Mouse (Mus musculus): ENCODE measurements around the gene Slc25a34. TPM values are rescaled to one million over a fixed set of nuclear protein-coding genes. Genes with fewer than 3 reads are reported as not detected.

Gene Slc25a34
- polyA plus RNA-seq, 1 experiment from 2014 or later, result 0.08 TPM

DNA sequence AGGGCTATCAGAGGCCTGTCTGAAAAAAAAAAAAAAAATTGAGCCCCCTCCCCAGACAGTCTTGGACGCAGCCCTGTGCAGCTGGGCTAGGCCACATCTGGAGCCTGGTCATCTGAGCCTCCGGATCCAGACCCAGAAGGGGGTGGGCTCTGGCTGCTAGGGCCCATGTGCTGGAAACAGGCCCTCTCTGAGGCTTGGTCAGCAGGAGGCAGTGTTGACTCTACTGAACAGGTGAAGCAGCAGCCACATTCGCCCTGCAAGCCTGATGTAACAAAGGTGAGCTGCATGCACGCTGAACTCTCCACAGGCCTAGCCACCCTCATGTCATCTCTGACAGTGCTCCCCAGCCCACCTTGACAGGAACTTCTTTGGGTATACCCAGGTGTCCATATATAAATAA lies 36.1 kb upstream of the Slc25a34 start:
- no peak overlapping the region for H3K27ac ChIP-seq (ENCODE audit: low read length)
- H3K9me3 ChIP-seq (ENCODE audit: control insufficient read depth, low read length), result no peaks in the 10 kb centered on the region
- H3K4me3 ChIP-seq (replicated peaks; ENCODE audit: low read length), result no peak overlapping the region
- WGBS, result 53% methylated on average over 4 of the region's 4 CpGs
- H3K4me1 ChIP-seq (replicated peaks; ENCODE audit: control insufficient read depth, insufficient read depth, low read length), result peaks cover 10% of the 10 kb centered on the region
- no peak overlapping the region for H3K4me2 ChIP-seq (ENCODE audit: low read length)
- no peaks in the 10 kb centered on the region for H3K27me3 ChIP-seq (replicated peaks; ENCODE audit: control insufficient read depth, insufficient read depth, low read length)
- H3K9ac ChIP-seq (replicated peaks; ENCODE audit: low read depth, low read length), result no peak overlapping the region
- peaks cover 5% of the 10 kb centered on the region; the same call in 1 of the 2 replicates for H3K36me3 ChIP-seq (ENCODE audit: control insufficient read depth, insufficient read depth)
- no peak for ATAC-seq

DNA sequence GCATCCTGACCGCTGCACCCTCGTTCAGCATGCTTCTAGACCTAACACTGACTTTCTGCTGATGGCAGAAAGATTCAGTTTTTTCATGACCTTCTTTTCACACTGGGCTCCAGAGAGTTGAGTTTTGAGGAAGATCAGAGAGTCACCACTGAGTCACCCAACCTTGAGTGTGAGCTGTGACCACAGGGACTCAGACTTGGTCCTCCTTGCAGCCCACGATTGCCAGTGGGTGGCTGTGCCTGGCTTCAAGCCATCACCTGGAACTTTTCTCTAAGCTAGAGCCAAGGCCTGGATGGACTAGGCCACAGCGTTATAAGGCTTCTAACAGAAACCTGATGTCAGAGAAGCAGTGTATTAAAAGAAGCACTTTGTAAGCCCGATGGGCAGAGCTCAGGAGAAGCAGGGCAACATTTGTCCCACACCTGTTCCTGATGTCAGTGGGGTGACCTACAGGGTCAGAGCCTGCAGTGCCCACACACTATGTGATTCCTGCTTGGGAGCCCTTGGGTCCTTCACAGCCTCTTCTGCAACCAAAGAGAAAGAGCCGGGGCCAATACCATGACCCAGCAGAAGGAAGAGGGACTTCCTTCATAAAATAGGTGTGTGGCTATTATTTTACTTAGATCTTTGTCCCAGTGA lies 35.3 kb upstream of the Slc25a34 start:
- H3K4me2 ChIP-seq (ENCODE audit: low read length), result no peak overlapping the region
- peaks cover 6% of the 10 kb centered on the region for H3K4me1 ChIP-seq (replicated peaks; ENCODE audit: control insufficient read depth, insufficient read depth, low read length)
- no peak overlapping the region for H3K4me3 ChIP-seq (replicated peaks; ENCODE audit: low read length)
- no peaks in the 10 kb centered on the region for H3K9me3 ChIP-seq (ENCODE audit: control insufficient read depth, low read length)
- H3K9ac ChIP-seq (replicated peaks; ENCODE audit: low read depth, low read length), result no peak overlapping the region
- no peaks in the 10 kb centered on the region for H3K27me3 ChIP-seq (replicated peaks; ENCODE audit: control insufficient read depth, insufficient read depth, low read length)
- H3K27ac ChIP-seq (ENCODE audit: low read length), result no peak overlapping the region
- ATAC-seq, result no peak
- WGBS, result 94% methylated on average over 6 of the region's 6 CpGs
- H3K36me3 ChIP-seq (ENCODE audit: control insufficient read depth, insufficient read depth), result peaks cover 6% of the 10 kb centered on the region; the same call in 1 of the 2 replicates

DNA sequence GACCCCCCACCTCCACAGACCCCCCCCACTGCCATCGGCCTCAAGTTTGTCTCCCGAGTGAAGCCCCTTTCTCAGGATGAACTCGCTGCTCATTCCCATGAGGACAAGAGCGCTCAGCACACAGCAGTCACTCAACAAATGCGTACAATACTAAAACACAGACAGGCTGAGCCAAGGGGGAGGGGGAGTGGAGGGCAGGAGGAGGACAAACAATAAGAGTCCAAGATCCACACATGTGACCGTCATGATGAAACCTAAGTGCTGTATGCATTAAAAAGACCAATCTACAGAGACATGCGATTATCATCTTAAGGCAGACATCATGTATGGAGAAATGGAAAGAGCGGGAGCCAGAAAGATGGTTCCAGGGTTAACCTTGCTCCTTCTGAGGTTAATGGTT lies 33.3 kb upstream of the Slc25a34 start:
- Histone ChIP-seq H3K4me1 (replicated peaks; ENCODE audit: control insufficient read depth, insufficient read depth, low read length) (no peaks in the 10 kb centered on the region; the same call in 1 of the 2 replicates), H3K4me2 (ENCODE audit: low read length) (no peak overlapping the region), H3K27ac (ENCODE audit: low read length) (no peak overlapping the region), H3K9me3 (ENCODE audit: control insufficient read depth, low read length) (no peaks in the 10 kb centered on the region), H3K27me3 (replicated peaks; ENCODE audit: control insufficient read depth, insufficient read depth, low read length) (no peaks in the 10 kb centered on the region), H3K36me3 (ENCODE audit: control insufficient read depth, insufficient read depth) (peaks cover 10% of the 10 kb centered on the region), H3K9ac (replicated peaks; ENCODE audit: low read depth, low read length) (no peak overlapping the region), H3K4me3 (replicated peaks; ENCODE audit: low read length) (no peak overlapping the region)
- WGBS, result 80% methylated on average over 8 of the region's 8 CpGs
- ATAC-seq, result no peak

DNA sequence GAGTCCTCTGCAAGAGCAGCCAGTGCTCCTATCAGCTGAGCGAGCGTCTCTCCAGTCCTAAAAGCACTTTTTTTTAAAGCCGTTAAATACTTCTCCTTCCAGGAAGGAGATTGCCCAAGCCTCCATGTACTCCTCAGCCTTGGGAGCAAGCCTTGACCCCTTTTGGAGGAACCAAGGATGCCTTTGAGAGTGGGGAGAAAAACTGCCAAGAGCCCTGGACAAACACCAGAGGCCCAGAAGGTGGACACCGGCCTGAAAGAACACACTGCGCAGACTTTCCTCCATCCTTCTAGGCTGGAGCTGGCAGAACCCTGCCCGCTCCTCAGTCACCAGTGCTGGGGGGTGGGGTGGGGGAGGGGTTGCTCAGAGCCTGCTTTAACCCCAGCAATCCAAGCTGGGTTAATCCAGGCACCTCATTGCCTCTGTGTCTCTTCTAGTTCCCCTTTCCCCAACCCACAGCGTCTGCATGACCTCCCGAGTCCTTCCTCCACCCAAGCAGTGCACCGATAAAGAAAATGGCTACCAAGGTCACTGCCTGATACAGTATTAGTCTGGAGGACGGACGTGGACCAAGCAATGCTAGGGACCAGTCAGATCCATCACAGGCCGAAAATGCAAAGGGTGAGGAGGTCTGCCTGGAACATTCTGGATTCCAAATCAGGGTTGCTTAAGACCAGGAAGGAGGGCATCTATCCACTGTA lies 32.4 kb upstream of the Slc25a34 start:
- ATAC-seq, result no peak
- H3K27me3 ChIP-seq (replicated peaks; ENCODE audit: control insufficient read depth, insufficient read depth, low read length), result no peaks in the 10 kb centered on the region
- H3K9me3 ChIP-seq (ENCODE audit: control insufficient read depth, low read length), result no peaks in the 10 kb centered on the region
- 92% methylated on average over 12 of the region's 12 CpGs for WGBS
- no peak overlapping the region for H3K4me3 ChIP-seq (replicated peaks; ENCODE audit: low read length)
- no peaks in the 10 kb centered on the region; the same call in 1 of the 2 replicates for H3K4me1 ChIP-seq (replicated peaks; ENCODE audit: control insufficient read depth, insufficient read depth, low read length)
- no peak overlapping the region for H3K4me2 ChIP-seq (ENCODE audit: low read length)
- H3K27ac ChIP-seq (ENCODE audit: low read length), result no peak overlapping the region
- no peak overlapping the region for H3K9ac ChIP-seq (replicated peaks; ENCODE audit: low read depth, low read length)
- peaks cover 10% of the 10 kb centered on the region for H3K36me3 ChIP-seq (ENCODE audit: control insufficient read depth, insufficient read depth)

DNA sequence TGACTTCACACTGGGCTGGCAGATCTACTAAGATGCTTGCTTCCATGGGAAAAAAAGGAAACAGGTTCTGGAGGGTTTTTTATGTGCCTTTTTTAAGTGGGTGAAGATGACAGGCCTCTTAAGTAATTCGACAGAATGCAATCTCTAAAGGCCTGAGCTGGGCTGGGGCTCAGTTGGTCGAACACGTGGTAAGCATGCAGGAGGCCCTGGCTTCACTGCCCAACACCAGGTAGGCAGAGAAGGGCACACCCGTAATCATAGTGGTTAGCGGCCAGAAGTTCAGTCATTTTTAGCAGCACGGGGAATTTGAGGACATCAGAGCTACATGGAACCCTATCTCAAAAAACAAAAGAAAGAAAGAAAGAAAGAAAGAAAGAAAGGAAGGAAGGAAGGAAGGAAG lies 30.9 kb upstream of the Slc25a34 start:
- Histone ChIP-seq H3K9me3 (ENCODE audit: control insufficient read depth, low read length) (no peaks in the 10 kb centered on the region), H3K9ac (replicated peaks; ENCODE audit: low read depth, low read length) (no peak overlapping the region), H3K4me2 (ENCODE audit: low read length) (no peak overlapping the region), H3K27ac (ENCODE audit: low read length) (no peak overlapping the region), H3K4me3 (replicated peaks; ENCODE audit: low read length) (no peak overlapping the region), H3K27me3 (replicated peaks; ENCODE audit: control insufficient read depth, insufficient read depth, low read length) (no peaks in the 10 kb centered on the region), H3K36me3 (ENCODE audit: control insufficient read depth, insufficient read depth) (peaks cover 8% of the 10 kb centered on the region; the same call in 1 of the 2 replicates), H3K4me1 (replicated peaks; ENCODE audit: control insufficient read depth, insufficient read depth, low read length) (0 out of 2 replicates have a peak, but pooled peaks cover under 1% of the 10 kb centered on the region)
- 96% methylated on average over 6 of the region's 6 CpGs for WGBS
- ATAC-seq, result no peak

DNA sequence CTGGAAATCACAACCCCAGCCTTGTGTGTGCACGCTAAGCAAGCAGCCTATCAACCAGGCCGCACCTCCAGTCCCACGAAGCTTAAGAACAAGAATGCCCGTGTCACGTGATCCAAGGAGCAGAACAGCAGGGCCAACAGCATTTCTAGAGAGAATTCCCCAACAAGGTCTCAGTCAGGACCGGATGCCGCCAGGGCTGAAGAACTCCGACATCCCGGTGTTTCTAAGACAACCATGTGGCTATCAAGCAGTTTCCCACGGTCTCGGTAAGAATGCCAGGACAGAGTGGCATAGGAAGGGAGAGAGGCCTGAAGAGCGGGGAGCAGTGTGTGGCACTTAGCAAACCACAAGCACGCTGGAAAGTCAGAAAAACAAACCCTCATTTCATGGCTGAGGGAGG lies 30.2 kb upstream of the Slc25a34 start:
- H3K4me3 ChIP-seq (replicated peaks; ENCODE audit: low read length), result no peak overlapping the region
- peaks cover 7% of the 10 kb centered on the region; the same call in 1 of the 2 replicates for H3K36me3 ChIP-seq (ENCODE audit: control insufficient read depth, insufficient read depth)
- H3K9me3 ChIP-seq (ENCODE audit: control insufficient read depth, low read length), result no peaks in the 10 kb centered on the region
- no peak overlapping the region for H3K27ac ChIP-seq (ENCODE audit: low read length)
- no peaks in the 10 kb centered on the region for H3K27me3 ChIP-seq (replicated peaks; ENCODE audit: control insufficient read depth, insufficient read depth, low read length)
- no peak overlapping the region for H3K9ac ChIP-seq (replicated peaks; ENCODE audit: low read depth, low read length)
- WGBS, result 89% methylated on average over 13 of the region's 13 CpGs
- no peak overlapping the region for H3K4me2 ChIP-seq (ENCODE audit: low read length)
- 0 out of 2 replicates have a peak, but pooled peaks cover 6% of the 10 kb centered on the region for H3K4me1 ChIP-seq (replicated peaks; ENCODE audit: control insufficient read depth, insufficient read depth, low read length)
- no peak for ATAC-seq

DNA sequence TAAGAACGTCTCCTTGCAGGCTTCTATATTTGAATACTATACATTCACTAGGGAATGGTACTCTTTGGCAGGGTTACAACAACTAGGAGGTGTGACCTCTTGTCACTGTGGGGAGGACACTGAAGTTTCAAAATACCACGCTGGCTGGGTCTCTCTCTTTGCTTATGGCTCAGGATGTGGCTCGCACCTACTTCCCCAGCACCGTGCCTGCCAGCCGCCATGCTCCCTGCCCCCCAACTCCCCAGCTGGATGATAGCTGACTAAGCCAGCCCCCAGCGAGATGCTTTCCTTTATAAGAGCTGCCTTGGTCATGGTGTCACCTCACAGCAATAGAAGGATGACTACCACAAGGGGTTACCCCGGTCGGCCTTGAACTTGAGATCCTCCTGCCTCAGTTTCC lies 29.4 kb upstream of the Slc25a34 start:
- Histone ChIP-seq H3K4me2 (ENCODE audit: low read length) (no peak overlapping the region), H3K36me3 (ENCODE audit: control insufficient read depth, insufficient read depth) (peaks cover 5% of the 10 kb centered on the region; the same call in 1 of the 2 replicates), H3K4me1 (replicated peaks; ENCODE audit: control insufficient read depth, insufficient read depth, low read length) (0 out of 2 replicates have a peak, but pooled peaks cover 7% of the 10 kb centered on the region), H3K27ac (ENCODE audit: low read length) (no peak overlapping the region), H3K9ac (replicated peaks; ENCODE audit: low read depth, low read length) (no peak overlapping the region), H3K9me3 (ENCODE audit: control insufficient read depth, low read length) (no peaks in the 10 kb centered on the region), H3K4me3 (replicated peaks; ENCODE audit: low read length) (no peak overlapping the region), H3K27me3 (replicated peaks; ENCODE audit: control insufficient read depth, insufficient read depth, low read length) (no peaks in the 10 kb centered on the region)
- WGBS, result 91% methylated on average over 8 of the region's 8 CpGs
- no peak for ATAC-seq

DNA sequence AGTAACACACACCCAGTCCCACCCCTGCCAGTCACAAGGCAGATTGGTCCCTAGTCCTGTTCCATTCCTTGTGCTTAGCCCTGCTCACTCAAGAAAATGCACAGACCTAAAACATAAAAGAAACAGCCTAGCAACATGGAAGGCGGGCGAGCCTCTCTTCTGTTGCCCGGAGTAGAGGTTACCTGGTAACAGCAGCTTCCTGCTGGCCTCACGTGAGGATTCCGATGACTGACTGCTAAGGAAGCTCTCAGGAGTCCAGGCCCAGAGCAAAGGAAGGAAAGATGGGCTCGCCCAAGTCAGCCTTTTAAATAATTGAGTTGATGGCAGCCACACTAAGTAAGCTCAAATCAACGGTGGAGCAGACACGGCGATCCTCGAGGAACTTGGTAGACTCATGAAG lies 28.3 kb upstream of the Slc25a34 start:
- H3K27me3 ChIP-seq (replicated peaks; ENCODE audit: control insufficient read depth, insufficient read depth, low read length), result no peaks in the 10 kb centered on the region
- H3K9me3 ChIP-seq (ENCODE audit: control insufficient read depth, low read length), result no peaks in the 10 kb centered on the region
- no peak overlapping the region for H3K4me2 ChIP-seq (ENCODE audit: low read length)
- WGBS, result 95% methylated on average over 10 of the region's 10 CpGs
- 0 out of 2 replicates have a peak, but pooled peaks cover 7% of the 10 kb centered on the region for H3K4me1 ChIP-seq (replicated peaks; ENCODE audit: control insufficient read depth, insufficient read depth, low read length)
- H3K36me3 ChIP-seq (ENCODE audit: control insufficient read depth, insufficient read depth), result peaks cover 5% of the 10 kb centered on the region; the same call in 1 of the 2 replicates
- ATAC-seq, result no peak
- no peak overlapping the region for H3K9ac ChIP-seq (replicated peaks; ENCODE audit: low read depth, low read length)
- H3K27ac ChIP-seq (ENCODE audit: low read length), result no peak overlapping the region
- no peak overlapping the region for H3K4me3 ChIP-seq (replicated peaks; ENCODE audit: low read length)

DNA sequence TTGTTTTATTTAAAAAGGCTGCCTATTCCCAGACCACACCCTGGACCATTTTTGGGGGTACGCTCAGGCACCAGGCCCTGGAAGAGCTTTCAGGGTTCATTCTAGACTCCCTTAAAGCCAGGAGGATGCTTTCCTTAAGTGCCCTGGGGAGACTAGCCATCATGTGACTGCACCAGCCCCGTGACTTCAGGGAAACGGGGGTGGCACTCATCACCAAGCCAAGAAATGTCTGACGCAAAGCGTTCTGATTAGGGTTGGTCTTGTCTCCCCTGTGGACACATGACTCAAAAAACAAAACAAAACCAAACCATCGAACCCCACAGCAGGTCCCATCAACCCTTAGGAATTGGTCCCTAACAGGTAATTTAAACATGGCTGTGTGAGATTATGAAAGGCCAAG lies 27.7 kb upstream of the Slc25a34 start:
- H3K36me3 ChIP-seq (ENCODE audit: control insufficient read depth, insufficient read depth), result peaks cover 5% of the 10 kb centered on the region; the same call in 1 of the 2 replicates
- no peak overlapping the region for H3K4me2 ChIP-seq (ENCODE audit: low read length)
- no peak overlapping the region for H3K4me3 ChIP-seq (replicated peaks; ENCODE audit: low read length)
- no peaks in the 10 kb centered on the region for H3K9me3 ChIP-seq (ENCODE audit: control insufficient read depth, low read length)
- no peaks in the 10 kb centered on the region for H3K27me3 ChIP-seq (replicated peaks; ENCODE audit: control insufficient read depth, insufficient read depth, low read length)
- H3K27ac ChIP-seq (ENCODE audit: low read length), result no peak overlapping the region
- 90% methylated on average over 6 of the region's 6 CpGs for WGBS
- H3K9ac ChIP-seq (replicated peaks; ENCODE audit: low read depth, low read length), result no peak overlapping the region
- no peak for ATAC-seq
- H3K4me1 ChIP-seq (replicated peaks; ENCODE audit: control insufficient read depth, insufficient read depth, low read length), result 0 out of 2 replicates have a peak, but pooled peaks cover 7% of the 10 kb centered on the region

All from forebrain, embryonic 16.5 days (tissue).